Mouse (Mus musculus) bone marrow, adult 2 months (tissue): Measurements from ENCODE around the gene Nup35. TPM values are rescaled to one million over a fixed set of nuclear protein-coding genes. Genes with fewer than 3 reads are reported as not detected.

Experiments used
- H3K27ac ChIP-seq: fragments of 200-500 bp; 2 replicates; pipeline ENCODE4 v1.5.1; 2012; ENCODE audit warnings: low read depth, mild to moderate bottlenecking, control low read depth, inconsistent platforms, low read length; ENCODE audit not compliant: control insufficient read depth, poor library complexity, insufficient read depth
- H3K4me1 ChIP-seq: fragments of 200-500 bp; 2 replicates; pipeline ENCODE4 v1.6.1; 2011; ENCODE audit warnings: low read length; ENCODE audit not compliant: control insufficient read depth, insufficient read depth
- H3K4me3 ChIP-seq: fragments of 200-500 bp; replicated peaks from 2 replicates; pipeline ENCODE3; 2011; ENCODE audit warnings: mild to moderate bottlenecking, low read depth, low read length, control low read depth; ENCODE audit not compliant: control insufficient read depth
- CTCF ChIP-seq: fragments of 200-500 bp; IDR thresholded peaks from 2 replicates; pipeline ENCODE4 v1.5.1; 2011; ENCODE audit warnings: low read length, control low read depth; ENCODE audit not compliant: control insufficient read depth, insufficient read depth
- POLR2A ChIP-seq: fragments of 200-500 bp; IDR thresholded peaks from 2 replicates; pipeline ENCODE4 v1.6.1; 2011; ENCODE audit warnings: low read depth, mild to moderate bottlenecking, control low read depth, low read length, borderline replicate concordance; ENCODE audit not compliant: control insufficient read depth
- WGBS: fragments of 180-500 bp; shearing (Covaris S2); methylation state at CpG from one replicate; pipeline ENCODE4 v1.1.7; 2018; 5-methylcytosine and 5-hydroxymethylcytosine counted together
- polyA plus RNA-seq: library from polyadenylated mRNA; stranded (reverse); fragments of >200 nt; gene quantifications from 2 replicates; pipeline ENCODE4 v1.2.4, GENCODE M21; 2011; ENCODE audit warnings: low replicate concordance; ENCODE audit not compliant: missing spikeins, insufficient read depth, insufficient read length

Gene Nup35
- polyA plus RNA-seq = 8.6 and 16.8 TPM in 2 replicates

- under 1% methylated on average over 21 of the region's 21 CpGs for WGBS
- Histone ChIP-seq H3K4me1 (no peaks in the 10 kb centered on the region), H3K4me3 (peak within 1 kb of the TSS; percentile 65), H3K27ac (no peak within 1 kb of the TSS)
- TF ChIP-seq POLR2A (peak; percentile 41; the same call in 1 of the 2 replicates), CTCF (no peak)
Observed at GRCm38 (mm10) chr2:80616854-80617737, at the start of gene Nup35, which contains the start of gene Dusp19. Gene Nup35, plus strand, starts transcription at chr2:80617236. Gene Dusp19, plus strand, starts transcription at chr2:80617045.

- WGBS = 82% methylated on average over 4 of the region's 4 CpGs
- Histone ChIP-seq H3K4me1 (no peaks in the 10 kb centered on the region), H3K27ac (no peak overlapping the region), H3K4me3 (no peak overlapping the region)
- no peak for TF ChIP-seq POLR2A
- no peak for TF ChIP-seq CTCF
Observed at GRCm38 (mm10) chr2:80567411-80567810, 49.6 kb upstream of the Nup35 start.

- H3K4me3 ChIP-seq = no peak overlapping the region
- whole genome bisulfite sequencing = 71% methylated on average over 4 of the region's 4 CpGs
- H3K4me1 ChIP-seq = no peaks in the 10 kb centered on the region
- TF ChIP-seq POLR2A (no peak), CTCF (no peak)
- H3K27ac ChIP-seq = no peak overlapping the region
Observed at GRCm38 (mm10) chr2:80570656-80571055, 46.4 kb upstream of the Nup35 start.

- TF ChIP-seq POLR2A (no peak), CTCF (no peak)
- 83% methylated on average over 1 of the region's 1 CpGs for WGBS
- H3K4me1 ChIP-seq = no peaks in the 10 kb centered on the region; the same call in 1 of the 2 replicates
- H3K27ac ChIP-seq = no peak overlapping the region
- H3K4me3 ChIP-seq = no peak overlapping the region
Observed at GRCm38 (mm10) chr2:80577286-80577685, 39.8 kb upstream of the Nup35 start.

GRCm38 (mm10) chr2:80579253-80579891 is 37.7 kb upstream of the Nup35 start:
- TF ChIP-seq CTCF (no peak), POLR2A (no peak)
- Histone ChIP-seq H3K4me3 (no peak overlapping the region), H3K4me1 (no peaks in the 10 kb centered on the region; the same call in 1 of the 2 replicates), H3K27ac (no peak overlapping the region)
- 2% methylated on average over 6 of the region's 6 CpGs for WGBS

GRCm38 (mm10) chr2:80580311-80580961 is 36.6 kb upstream of the Nup35 start:
- 1% methylated on average over 65 of the region's 65 CpGs for WGBS
- TF ChIP-seq POLR2A (no peak), CTCF (no peak)
- H3K4me1 ChIP-seq = no peaks in the 10 kb centered on the region; the same call in 1 of the 2 replicates
- H3K27ac ChIP-seq = peak overlapping the region; percentile 75; the same call in 1 of the 2 replicates
- H3K4me3 ChIP-seq = peak overlapping the region; percentile 63

GRCm38 (mm10) chr2:80581043-80581711 is 35.9 kb upstream of the Nup35 start, which contains the start of gene Nckap1:
Gene Nckap1, minus strand, starts transcription at chr2:80581380.
- Histone ChIP-seq H3K4me3 (peak within 1 kb of the TSS; percentile 63), H3K27ac (peak within 1 kb of the TSS; percentile 75; the same call in 1 of the 2 replicates), H3K4me1 (no peaks in the 10 kb centered on the region; the same call in 1 of the 2 replicates)
- WGBS = under 1% methylated on average over 86 of the region's 88 CpGs
- TF ChIP-seq CTCF (0 out of 2 replicates have a peak, but pooled peaks have one; percentile 1), POLR2A (peak; percentile 29; the same call in 1 of the 2 replicates)
